Mouse (Mus musculus) spleen, adult 10 weeks (tissue): Measurements from ENCODE around the gene Serf2. TPM values are rescaled to one million over a fixed set of nuclear protein-coding genes. Genes with fewer than 3 reads are reported as not detected.

Source experiments
- polyA plus RNA-seq: library from polyadenylated mRNA; stranded (reverse); fragments of 350-450 nt; fragmentation: Illumina TruSeq; extraction: RNeasy Lipid Tissue Mini Kit (QIAGEN cat#74804); gene quantifications from one replicate; pipeline ENCODE4 v1.2.3, GENCODE M21; 2015; ENCODE audit warnings: low replicate concordance; ENCODE audit not compliant: insufficient read depth

Serf2 gene
- 211 TPM for polyA plus RNA-seq

GRCm38 (mm10) chr2:121448739-121449535 lies at the start of gene Serf2:
TSS of gene Serf2 (plus strand) at chr2:121449195.

GRCm38 (mm10) chr2:121413387-121414042 lies 35.5 kb upstream of the Serf2 start, which contains the start of the genes Pdia3 and Catsper2:
TSS of gene Pdia3 (plus strand) at chr2:121413775.
TSS of gene Catsper2 (minus strand) at chr2:121413792.

GRCm38 (mm10) chr2:121444178-121444577 lies 4.8 kb upstream of the Serf2 start, which contains the start of gene Ell3:
TSS of gene Ell3 (minus strand) at chr2:121444278.

GRCm38 (mm10) chr2:121452990-121453389 lies 4.0 kb downstream of the Serf2 start, which contains the start of gene Hypk:
TSS of gene Hypk (plus strand) at chr2:121453290.

GRCm38 (mm10) chr2:121456692-121457642 lies 8.0 kb downstream of the Serf2 start, which contains the start of gene Serinc4:
TSS of gene Serinc4 (minus strand) at chr2:121456781.

GRCm38 (mm10) chr2:121473301-121474179 lies 24.5 kb downstream of the Serf2 start, which contains the start of gene Mfap1b:
TSS of gene Mfap1b (minus strand) at chr2:121474067.

GRCm38 (mm10) chr2:121505942-121506882 lies 57.2 kb downstream of the Serf2 start, which contains the start of the genes Mfap1a and Wdr76:
TSS of gene Mfap1a (minus strand) at chr2:121506665.
TSS of gene Wdr76 (plus strand) at chr2:121506723.

Other genes with a start within 250 kb of the Serf2 start
- gene Trp53bp1, start 177.8 kb upstream of the Serf2 start, polyA plus RNA-seq: 42.3 TPM
- gene Map1a, start 159.6 kb upstream of the Serf2 start, polyA plus RNA-seq: 1.1 TPM
- gene Ppip5k1, start 93.8 kb upstream of the Serf2 start, polyA plus RNA-seq: 15.7 TPM
- not detected for gene Ckmt1, start 91.5 kb upstream of the Serf2 start, polyA plus RNA-seq
- gene Strc, start 62.0 kb upstream of the Serf2 start, polyA plus RNA-seq: 0.30 TPM
- 438 TPM for gene Pdia3, start 35.4 kb upstream of the Serf2 start, polyA plus RNA-seq
- 3.0 TPM for gene Catsper2, start 35.4 kb upstream of the Serf2 start, polyA plus RNA-seq
- gene Ell3, start 4.9 kb upstream of the Serf2 start, polyA plus RNA-seq: 64.5 TPM
- 42.9 TPM for gene Hypk, start 4.1 kb downstream of the Serf2 start, polyA plus RNA-seq
- gene Serinc4, start 7.6 kb downstream of the Serf2 start, polyA plus RNA-seq: 0.64 TPM
- 69.8 TPM for gene Mfap1b, start 24.9 kb downstream of the Serf2 start, polyA plus RNA-seq
- 57.1 TPM for gene Mfap1a, start 57.5 kb downstream of the Serf2 start, polyA plus RNA-seq
- gene Wdr76, start 57.5 kb downstream of the Serf2 start, polyA plus RNA-seq: 19.7 TPM